Mouse (Mus musculus) common myeloid progenitor, adult 5-6 weeks (primary cell): Measurements from ENCODE around the gene Nfkb2. TPM values are rescaled to one million over a fixed set of nuclear protein-coding genes. Genes with fewer than 3 reads are reported as not detected.

Experiments used
- ATAC-seq: replicated peaks from 2 replicates; pipeline ENCODE4 v1.8.0; 2016; ENCODE audit warnings: low read depth, mild to moderate bottlenecking, moderate TSS enrichment, inconsistent platforms; ENCODE audit not compliant: poor library complexity, severe bottlenecking
- total RNA-seq: library from RNA; stranded (forward); fragments of 200-1000, 187-1606 nt; gene quantifications from 2 replicates; pipeline ENCODE4 v1.2.3, GENCODE M21; 2017

Gene Nfkb2
- total RNA-seq, 1 experiment from 2014 or later = 7.2 TPM

GRCm38 (mm10) chr19:46321101-46321943 is 17.2 kb downstream of the Nfkb2 start:
- ATAC-seq = no peak

- no peak for ATAC-seq
Observed at GRCm38 (mm10) chr19:46322144-46322995, 18.2 kb downstream of the Nfkb2 start.

- no peak for ATAC-seq
Observed at GRCm38 (mm10) chr19:46322996-46323572, 19.0 kb downstream of the Nfkb2 start.

GRCm38 (mm10) chr19:46323716-46324115 is 19.6 kb downstream of the Nfkb2 start:
- ATAC-seq = no peak

GRCm38 (mm10) chr19:46324366-46324765 is 20.2 kb downstream of the Nfkb2 start:
- no peak for ATAC-seq

GRCm38 (mm10) chr19:46324918-46325317 is 20.8 kb downstream of the Nfkb2 start:
- no peak for ATAC-seq

- ATAC-seq = no peak
Observed at GRCm38 (mm10) chr19:46326019-46326755, 22.1 kb downstream of the Nfkb2 start.

- ATAC-seq = 0 out of 2 replicates have a peak, but pooled peaks have one; percentile 4
Observed at GRCm38 (mm10) chr19:46326756-46327305, 22.7 kb downstream of the Nfkb2 start, which contains the start of gene Psd. Gene Psd, minus strand, starts transcription at chr19:46327156.

GRCm38 (mm10) chr19:46327531-46328064 is 23.5 kb downstream of the Nfkb2 start:
- ATAC-seq = no peak

GRCm38 (mm10) chr19:46328081-46329030 is 24.2 kb downstream of the Nfkb2 start, which contains the start of gene Fbxl15:
Gene Fbxl15, plus strand, starts transcription at chr19:46328184.
- peak; percentile 80 for ATAC-seq

GRCm38 (mm10) chr19:46329031-46329641 is 25.0 kb downstream of the Nfkb2 start:
- no peak for ATAC-seq

- peak; percentile 61 for ATAC-seq
Observed at GRCm38 (mm10) chr19:46329951-46330350, 25.8 kb downstream of the Nfkb2 start.

GRCm38 (mm10) chr19:46330696-46331095 is 26.6 kb downstream of the Nfkb2 start:
- ATAC-seq = no peak

GRCm38 (mm10) chr19:46331326-46331725 is 27.2 kb downstream of the Nfkb2 start:
- ATAC-seq = no peak

GRCm38 (mm10) chr19:46331936-46332335 is 27.8 kb downstream of the Nfkb2 start:
- ATAC-seq = no peak

- ATAC-seq = no peak
Observed at GRCm38 (mm10) chr19:46332721-46333339, 28.7 kb downstream of the Nfkb2 start.

GRCm38 (mm10) chr19:46333906-46334305 is 29.8 kb downstream of the Nfkb2 start:
- no peak for ATAC-seq
